Mouse (Mus musculus) heart, postnatal 0 days (tissue): ENCODE results near the gene Ccdc82. TPM values are rescaled to one million over a fixed set of nuclear protein-coding genes. Genes with fewer than 3 reads are reported as not detected.

Experiments used
- ATAC-seq: fragments of 200-750 bp; cut with Nextera tagmentation; 2 replicates; pipeline ENCODE4 v1.8.0; 2017; ENCODE audit warnings: low read depth, moderate number of reproducible peaks, moderate library complexity; ENCODE audit not compliant: insufficient read depth
- DNase-seq: peaks from one replicate; pipeline ENCODE4 v3.0.0-alpha.2; 2016; ENCODE audit warnings: low spot score
- H3K27ac ChIP-seq: fragments of 300-500 bp; sonication (generic); 2 replicates; pipeline ENCODE4 v1.5.1; 2014; ENCODE audit warnings: low read depth, mild to moderate bottlenecking
- H3K27me3 ChIP-seq: fragments of 300-500 bp; sonication (generic); 2 replicates; pipeline ENCODE4 v1.6.1; 2014; ENCODE audit warnings: low read length, mixed read lengths; ENCODE audit not compliant: control insufficient read depth, insufficient read depth
- H3K36me3 ChIP-seq: fragments of 300-500 bp; sonication (generic); replicated peaks from 2 replicates; pipeline ENCODE4 v1.6.1; 2014; ENCODE audit warnings: low read length, mixed read lengths; ENCODE audit not compliant: control insufficient read depth, insufficient read depth
- H3K4me1 ChIP-seq: fragments of 300-500 bp; sonication (generic); 2 replicates; pipeline ENCODE4 v1.6.1; 2014; ENCODE audit warnings: antibody characterized with exemption; ENCODE audit not compliant: control insufficient read depth, insufficient read depth
- H3K4me2 ChIP-seq: fragments of 300-500 bp; sonication (generic); 2 replicates; pipeline ENCODE4 v1.6.1; 2014; ENCODE audit warnings: low read depth, mild to moderate bottlenecking, low read length, moderate library complexity
- H3K4me3 ChIP-seq: fragments of 300-500 bp; sonication (generic); 2 replicates; pipeline ENCODE4 v1.5.1; 2014; ENCODE audit warnings: low read depth, low read length
- H3K9ac ChIP-seq: fragments of 300-500 bp; sonication (generic); replicated peaks from 2 replicates; pipeline ENCODE4 v1.6.1; 2014; ENCODE audit warnings: low read depth, low read length, mixed read lengths
- H3K9me3 ChIP-seq: fragments of 300-500 bp; sonication (generic); replicated peaks from 2 replicates; pipeline ENCODE4 v1.6.1; 2016; ENCODE audit warnings: low read length; ENCODE audit not compliant: control insufficient read depth
- CTCF ChIP-seq: IDR thresholded peaks from 2 replicates; pipeline ENCODE4 v1.5.1; 2016; ENCODE audit warnings: antibody characterized with exemption, control low read depth, low read depth
- EP300 ChIP-seq: IDR thresholded peaks from 2 replicates; pipeline ENCODE4 v1.6.1; 2016; ENCODE audit warnings: antibody characterized with exemption, low read depth
- WGBS: fragments of 180-500 bp; shearing (Covaris S2); extraction: QIAGEN DNeasy Blood & Tissue Kit; methylation state at CpG from one replicate; pipeline ENCODE4 v1.1.7; 2014; 5-methylcytosine and 5-hydroxymethylcytosine counted together
- polyA plus RNA-seq: library from polyadenylated mRNA; unstranded; fragments of >200 nt; fragmentation: Nextera tagmentation; extraction: Ambion mirVana; gene quantifications from 2 replicates; pipeline ENCODE4 v1.2.1, GENCODE M21; 2015
- total RNA-seq: library from RNA; depleted of rRNA; stranded (reverse); fragments of >200 nt; gene quantifications from 2 replicates; pipeline ENCODE4 v1.2.3, GENCODE M21; 2014; ENCODE audit warnings: low replicate concordance

Gene Ccdc82
- total and polyA plus RNA-seq, 2 experiments from 2014 or later: 4.1 to 7.9 TPM

DNA sequence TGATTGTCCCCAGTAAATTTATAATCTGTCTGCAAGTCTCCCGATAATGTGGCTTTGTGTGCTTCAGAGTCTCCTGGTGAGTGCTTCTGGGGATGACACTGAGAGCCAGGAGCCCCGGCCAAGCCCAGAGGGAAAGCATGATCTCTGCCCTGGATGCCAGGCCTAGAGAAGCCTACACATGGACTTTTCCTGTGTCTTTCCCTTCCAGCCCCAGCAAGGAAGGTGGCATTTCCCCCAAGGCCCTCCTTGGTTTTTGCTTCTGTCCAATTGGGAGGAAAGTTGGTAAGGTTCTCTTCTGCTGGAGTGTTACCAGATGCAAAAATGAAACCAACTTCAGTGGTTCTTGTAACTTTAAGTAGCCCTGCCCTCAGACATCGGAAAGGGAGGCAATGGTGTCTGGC is 53.3 kb downstream of the Ccdc82 start:
- ATAC-seq: no peak
- H3K36me3 ChIP-seq: no peaks in the 10 kb centered on the region
- WGBS: 21% methylated on average over 3 of the region's 3 CpGs

DNA sequence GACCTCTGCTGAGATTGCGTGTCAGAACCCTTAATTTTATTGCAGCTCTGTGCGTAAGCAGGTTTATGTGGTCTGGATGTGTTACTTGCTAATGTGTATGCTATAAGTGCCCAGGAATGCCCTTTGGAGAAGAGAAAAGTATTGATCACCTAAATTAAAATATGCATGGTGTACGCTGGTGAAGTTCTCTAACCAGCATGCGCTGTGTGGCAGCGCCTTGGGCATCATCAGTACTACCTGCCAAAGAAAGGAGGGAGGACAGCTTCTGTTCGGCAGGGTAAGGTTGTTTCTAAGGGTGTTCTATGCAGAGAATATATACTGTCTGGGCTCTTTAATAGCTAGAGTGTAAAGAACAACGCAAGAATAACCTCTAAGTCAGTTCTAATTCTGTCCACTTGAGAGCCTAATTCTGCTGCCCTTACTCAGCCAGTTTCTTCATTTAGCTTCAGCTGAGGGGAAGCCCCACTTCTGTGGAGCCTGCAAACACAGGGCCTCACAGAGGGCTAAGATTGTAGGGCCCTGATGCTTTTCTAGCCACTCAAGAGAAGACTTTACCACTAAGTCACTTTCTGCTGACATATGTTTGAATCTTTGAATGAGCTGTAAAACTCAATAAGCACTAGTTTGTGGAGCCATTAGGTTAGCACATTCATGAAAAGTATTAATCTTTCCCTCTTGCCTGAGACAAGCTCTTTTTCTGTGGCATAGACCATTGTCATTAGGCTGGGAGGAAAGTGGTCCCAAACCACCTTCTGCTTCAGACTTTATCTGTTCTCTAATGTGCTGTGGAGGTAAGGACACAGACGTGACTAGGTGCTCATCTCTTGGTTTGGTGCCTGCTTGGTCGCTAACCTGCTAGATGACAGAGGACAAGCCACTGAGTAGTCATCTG is 54.4 kb downstream of the Ccdc82 start:
- TF ChIP-seq CTCF: no peak
- TF ChIP-seq EP300: no peak
- Histone ChIP-seq H3K27me3 (no peaks in the 10 kb centered on the region), H3K4me2 (peak overlapping the region; percentile 94), H3K4me1 (peaks cover 55% of the 10 kb centered on the region), H3K27ac (peak overlapping the region; percentile 67), H3K4me3 (peak overlapping the region; percentile 66; the same call in 1 of the 2 replicates), H3K9ac (peak overlapping the region; percentile 46; the same call in 1 of the 2 replicates), H3K36me3 (no peaks in the 10 kb centered on the region), H3K9me3 (no peaks in the 10 kb centered on the region)
- no peak for ATAC-seq
- DNase-seq: no peak
- WGBS: 50% methylated on average over 9 of the region's 9 CpGs

More for the DNA sequence above, 53.3 kb downstream of the Ccdc82 start:
- H3K4me1 ChIP-seq: peaks cover 55% of the 10 kb centered on the region
- no peak for DNase-seq
- TF ChIP-seq EP300: no peak
- no peak for TF ChIP-seq CTCF
- no peaks in the 10 kb centered on the region for H3K9me3 ChIP-seq
- peak overlapping the region; percentile 46; the same call in 1 of the 2 replicates for H3K9ac ChIP-seq
- H3K4me3 ChIP-seq: peak overlapping the region; percentile 66
- peak overlapping the region; percentile 94 for H3K4me2 ChIP-seq
- H3K27ac ChIP-seq: peak overlapping the region; percentile 67
- no peaks in the 10 kb centered on the region for H3K27me3 ChIP-seq

DNA sequence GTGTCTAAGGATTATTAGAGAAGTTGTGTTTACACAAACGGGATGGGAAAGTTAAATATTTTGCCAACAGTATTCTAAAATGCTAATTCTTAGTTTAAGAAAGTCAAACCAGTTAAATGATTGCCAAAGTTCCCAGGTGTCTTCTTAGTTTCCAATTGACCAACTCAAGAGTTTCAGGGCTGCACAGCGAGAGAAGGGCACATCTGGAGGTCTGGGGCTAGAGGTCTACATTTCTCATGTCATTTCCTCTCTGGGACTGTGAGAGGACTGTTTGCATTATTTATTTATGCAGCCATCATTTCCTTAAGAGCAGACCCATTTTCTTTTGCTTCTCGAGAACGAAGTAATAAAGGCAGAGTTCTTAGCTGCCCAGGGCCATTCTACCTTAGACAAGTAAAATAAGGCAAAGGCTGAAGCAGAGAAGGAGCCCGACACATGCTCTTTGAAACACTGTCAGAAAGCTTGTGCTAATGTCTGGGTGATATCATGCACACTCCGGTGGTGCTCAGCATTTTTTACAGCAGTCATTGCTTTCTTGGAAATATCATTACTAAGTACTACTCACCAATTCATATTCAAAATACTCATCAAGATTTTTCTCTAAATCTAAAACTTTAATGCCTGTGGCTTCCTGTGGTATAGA is 55.5 kb downstream of the Ccdc82 start:
- ATAC-seq: no peak
- WGBS: 51% methylated on average over 6 of the region's 6 CpGs
- no peak for DNase-seq
- Histone ChIP-seq H3K4me2 (peak overlapping the region; percentile 94), H3K9me3 (no peaks in the 10 kb centered on the region), H3K9ac (no peak overlapping the region), H3K27me3 (no peaks in the 10 kb centered on the region), H3K36me3 (no peaks in the 10 kb centered on the region), H3K4me1 (peaks cover 62% of the 10 kb centered on the region), H3K4me3 (no peak overlapping the region), H3K27ac (no peak overlapping the region)
- TF ChIP-seq CTCF: no peak
- TF ChIP-seq EP300: no peak

DNA sequence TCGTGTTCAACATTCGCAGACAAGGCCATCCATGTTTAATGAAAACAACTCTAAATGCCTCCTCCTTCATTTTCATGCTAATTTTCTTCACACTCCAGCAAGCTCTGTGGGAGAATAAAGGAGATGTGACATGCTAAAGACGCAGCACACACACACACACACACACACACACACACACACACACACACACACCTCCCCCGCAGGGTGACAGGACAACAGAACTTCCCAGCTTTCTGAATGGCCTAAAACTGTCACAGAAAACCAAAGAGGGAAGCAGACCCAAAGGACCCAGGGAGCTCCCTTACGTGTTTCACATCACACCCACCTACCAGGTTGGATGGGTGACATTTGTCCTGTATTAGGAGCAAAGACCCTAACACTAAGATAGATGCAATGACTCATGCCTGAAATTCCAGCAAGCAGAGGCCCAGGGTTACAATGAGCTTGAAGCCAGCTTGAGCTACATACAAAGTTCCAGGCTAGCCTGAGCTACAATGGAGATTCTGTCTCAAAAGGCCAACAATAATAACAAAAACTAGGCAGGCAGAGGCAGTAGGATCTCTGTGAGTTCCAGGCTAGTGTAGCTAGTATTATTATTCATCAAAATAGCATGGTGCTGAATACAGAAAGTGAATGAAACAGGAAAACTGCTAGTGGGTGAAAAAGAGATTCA is 56.5 kb downstream of the Ccdc82 start:
- TF ChIP-seq CTCF: no peak
- WGBS: 87% methylated on average over 5 of the region's 5 CpGs
- H3K27ac ChIP-seq: no peak overlapping the region

DNA sequence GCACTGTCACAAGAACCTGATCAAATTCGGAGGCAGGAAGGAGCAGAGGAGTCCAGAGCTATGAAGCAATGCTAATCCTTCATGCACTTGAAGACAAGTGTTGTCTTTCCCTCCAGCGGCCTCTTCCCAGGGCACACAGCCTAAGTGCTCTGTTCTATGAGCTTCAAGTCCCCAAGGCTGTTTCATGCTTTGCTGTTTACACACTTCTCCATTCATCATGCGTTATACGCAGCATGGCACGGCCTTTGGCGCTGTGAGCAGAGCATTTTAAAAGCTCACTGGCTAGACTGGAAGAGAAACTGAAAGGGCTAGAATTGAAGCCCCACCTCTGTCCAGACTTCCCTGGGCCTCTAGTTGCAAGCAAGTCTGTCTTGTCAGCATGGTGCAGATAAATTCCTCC is 57.2 kb downstream of the Ccdc82 start:
- Histone ChIP-seq H3K9ac (no peak overlapping the region), H3K4me3 (no peak overlapping the region), H3K4me2 (peak overlapping the region; percentile 24; the same call in 1 of the 2 replicates), H3K9me3 (no peaks in the 10 kb centered on the region), H3K36me3 (no peaks in the 10 kb centered on the region), H3K27ac (peak overlapping the region; percentile 5), H3K27me3 (no peaks in the 10 kb centered on the region), H3K4me1 (peaks cover 60% of the 10 kb centered on the region)
- DNase-seq (no peak), ATAC-seq (no peak)
- WGBS: 39% methylated on average over 6 of the region's 6 CpGs
- TF ChIP-seq EP300 (no peak), CTCF (no peak)

More for the DNA sequence above, 56.5 kb downstream of the Ccdc82 start:
- Histone ChIP-seq H3K36me3 (no peaks in the 10 kb centered on the region), H3K9me3 (no peaks in the 10 kb centered on the region), H3K4me2 (no peak overlapping the region), H3K4me3 (no peak overlapping the region), H3K9ac (no peak overlapping the region), H3K4me1 (peaks cover 67% of the 10 kb centered on the region), H3K27me3 (no peaks in the 10 kb centered on the region)
- ATAC-seq (no peak), DNase-seq (no peak)
